Mouse (Mus musculus) left cerebral cortex, postnatal 4 days (tissue): ENCODE measurements around the gene Zfp651. TPM values are rescaled to one million over a fixed set of nuclear protein-coding genes. Genes with fewer than 3 reads are reported as not detected.

Experiments
- DNase-seq: peaks from one replicate; pipeline ENCODE4 v3.0.0-alpha.2; 2022
- intact Hi-C: fragments of 180-260 bp; cut with DNase I; formaldehyde crosslinking; loops from one replicate; pipeline ENCODE4 v1.15.1; 2025
- total RNA-seq, 2 experiments: library from RNA; stranded (reverse); gene quantifications; 2 replicates each; pipeline ENCODE4 v1.2.3; 2021

Zfp651 gene
- total RNA-seq, 2 experiments from 2014 or later = 87.2 to 91.9 TPM

DNA sequence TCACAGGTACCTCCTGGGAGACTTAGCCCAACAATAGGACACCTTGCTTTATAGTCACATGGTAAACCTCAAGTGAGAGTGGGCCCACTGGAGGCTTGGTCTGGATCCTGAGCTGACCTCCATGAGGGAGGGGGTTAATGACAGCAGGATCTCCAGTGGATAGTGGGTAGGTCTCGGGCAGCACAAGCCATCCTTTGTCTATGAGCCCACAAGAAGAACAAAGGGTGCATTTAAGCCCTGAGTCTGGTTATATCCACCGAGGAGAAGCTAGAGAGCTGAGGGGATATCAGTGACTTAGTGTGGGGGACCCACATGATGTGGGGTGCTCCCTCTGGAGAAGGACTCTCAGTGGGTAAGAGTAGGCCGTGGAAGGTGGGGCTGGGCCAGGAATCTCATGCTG lies 49.4 kb downstream of the Zfp651 start:
- DNase-seq = no peak
- intact Hi-C loops = no loop called here

- peak; percentile 82 for DNase-seq
- intact Hi-C loops = no loop called here
Observed at GRCm38 (mm10) chr9:121810081-121810821, 51.1 kb downstream of the Zfp651 start.

DNA sequence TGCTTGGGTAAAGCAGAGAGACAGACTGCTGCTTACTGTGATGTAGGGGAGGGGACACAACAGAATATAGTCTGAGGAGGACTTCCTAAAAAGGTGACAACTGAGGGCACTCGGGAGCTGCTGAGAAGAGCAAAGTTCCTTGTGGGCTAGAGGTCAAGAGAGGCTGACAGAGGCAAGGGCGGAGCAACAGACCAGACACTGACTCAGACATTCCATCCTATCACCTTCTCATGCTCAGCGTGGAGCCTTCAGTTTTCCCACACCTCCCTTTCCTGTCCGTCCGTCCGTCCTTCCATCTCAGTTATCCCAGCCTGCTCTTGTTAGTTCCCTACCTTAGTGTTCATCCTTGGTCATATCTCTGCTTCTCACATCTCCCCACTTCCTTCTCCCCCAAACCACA lies 56.1 kb downstream of the Zfp651 start:
- intact Hi-C loops = no loop called here
- no peak for DNase-seq

- intact Hi-C loops = no loop called here
- no peak for DNase-seq
Observed at GRCm38 (mm10) chr9:121819073-121819770, 60.1 kb downstream of the Zfp651 start.

- intact Hi-C loops = no loop called here
- DNase-seq = peak; percentile 69
Observed at GRCm38 (mm10) chr9:121819771-121820471, 60.8 kb downstream of the Zfp651 start.

GRCm38 (mm10) chr9:121820765-121821164 lies 61.6 kb downstream of the Zfp651 start:
- no peak for DNase-seq
- intact Hi-C loops = no loop called here

Other genes with a start within 250 kb of the Zfp651 start
- gene Lyzl4, start 117.2 kb upstream of the Zfp651 start, total RNA-seq = under 1 TPM; 0.42 to 0.98 TPM
- 1 to 10 TPM; 3.1 to 5.5 TPM for gene Vipr1, start 116.6 kb upstream of the Zfp651 start, total RNA-seq
- 10 to 100 TPM; 38.7 to 40.7 TPM for gene Sec22c, start 53.8 kb upstream of the Zfp651 start, total RNA-seq
- gene Ss18l2, start 49.0 kb upstream of the Zfp651 start, total RNA-seq = 10 to 100 TPM; 60.1 to 60.6 TPM
- gene Nktr, start 40.2 kb upstream of the Zfp651 start, total RNA-seq = 100 to 1,000 TPM; 145 to 152 TPM
- 1 to 10 TPM; 1.3 TPM for gene Klhl40, start 18.3 kb downstream of the Zfp651 start, total RNA-seq
- gene Hhatl, start 33.2 kb downstream of the Zfp651 start, total RNA-seq = under 1 TPM in 1 of 2 experiments, not detected in 1; 0.93 TPM
- 1 to 10 TPM; 3.9 to 4.3 TPM for gene Ccdc13, start 80.1 kb downstream of the Zfp651 start, total RNA-seq
- gene Higd1a, start 99.0 kb downstream of the Zfp651 start, total RNA-seq = 10 to 100 TPM; 55.9 to 58.7 TPM
- 1 to 10 TPM; 1.7 to 4.3 TPM for gene Ackr2, start 139.0 kb downstream of the Zfp651 start, total RNA-seq
- not detected for gene Cyp8b1, start 157.0 kb downstream of the Zfp651 start, total RNA-seq
- gene Fam198a, start 191.7 kb downstream of the Zfp651 start, total RNA-seq = 1 to 10 TPM; 3.1 to 3.5 TPM
- gene Pomgnt2, start 237.8 kb downstream of the Zfp651 start, total RNA-seq = 10 to 100 TPM; 31.5 to 35.8 TPM